Mouse (Mus musculus) cerebellum, adult 9-11 months (tissue): ENCODE results near the gene Cux1.

Experiments
- DNase-seq: peaks from one replicate; pipeline ENCODE4 v3.0.0; 2022

The Cux1 gene

GRCm38 (mm10) chr5:136567176-136568025, at the start of gene Cux1:
TSS of gene Cux1 (minus strand) at chr5:136567490.
- peak; percentile 87 for DNase-seq

DNA sequence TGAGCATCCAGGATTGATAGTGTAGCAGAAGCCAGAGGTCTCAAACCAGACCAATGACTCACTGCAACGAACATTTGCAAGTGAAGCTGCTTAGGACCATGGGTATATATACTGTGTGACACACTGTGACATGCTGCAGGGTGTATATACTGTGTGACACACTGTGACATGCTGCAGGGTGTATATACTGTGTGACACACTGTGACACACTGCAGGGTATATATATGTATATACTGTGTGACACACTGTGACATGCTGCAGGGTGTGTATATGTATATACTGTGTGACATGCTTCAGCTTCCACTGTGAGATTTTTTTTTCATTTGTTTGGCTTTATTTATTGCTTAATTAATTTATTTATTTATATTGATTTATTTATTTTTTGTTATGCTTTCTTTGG, 45.1 kb upstream of the Cux1 start:
- no peak for DNase-seq

GRCm38 (mm10) chr5:136608814-136609434, 41.6 kb upstream of the Cux1 start:
- no peak for DNase-seq

DNA sequence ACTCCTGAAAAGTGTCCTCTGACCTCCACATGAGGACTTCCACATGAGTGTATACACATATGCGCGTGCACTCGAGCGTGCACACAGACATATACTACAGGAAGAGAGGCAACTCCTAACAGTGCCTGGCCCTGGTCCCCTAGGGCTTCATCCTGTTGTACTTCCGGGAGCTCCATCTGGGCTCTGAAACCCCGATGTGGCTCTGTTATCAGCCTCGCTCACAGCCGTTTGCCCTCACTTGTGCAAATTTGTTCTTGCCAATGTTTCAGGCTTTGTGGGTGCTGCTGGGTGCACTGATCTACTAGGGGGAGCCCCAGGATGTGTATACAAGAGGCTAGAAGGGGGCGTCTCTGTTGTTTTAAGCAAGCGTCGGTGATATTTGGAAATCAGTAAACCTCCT, 37.9 kb upstream of the Cux1 start:
- DNase-seq: no peak

- no peak for DNase-seq
Observed at GRCm38 (mm10) chr5:136603176-136603964, 36.1 kb upstream of the Cux1 start.

- no peak for DNase-seq
Observed at GRCm38 (mm10) chr5:136600511-136600910, 33.2 kb upstream of the Cux1 start.

GRCm38 (mm10) chr5:136594896-136595540, 27.7 kb upstream of the Cux1 start:
- no peak for DNase-seq

- no peak for DNase-seq
Observed at GRCm38 (mm10) chr5:136591816-136592499, 24.7 kb upstream of the Cux1 start.

- no peak for DNase-seq
Observed at GRCm38 (mm10) chr5:136589002-136589401, 21.7 kb upstream of the Cux1 start.

DNA sequence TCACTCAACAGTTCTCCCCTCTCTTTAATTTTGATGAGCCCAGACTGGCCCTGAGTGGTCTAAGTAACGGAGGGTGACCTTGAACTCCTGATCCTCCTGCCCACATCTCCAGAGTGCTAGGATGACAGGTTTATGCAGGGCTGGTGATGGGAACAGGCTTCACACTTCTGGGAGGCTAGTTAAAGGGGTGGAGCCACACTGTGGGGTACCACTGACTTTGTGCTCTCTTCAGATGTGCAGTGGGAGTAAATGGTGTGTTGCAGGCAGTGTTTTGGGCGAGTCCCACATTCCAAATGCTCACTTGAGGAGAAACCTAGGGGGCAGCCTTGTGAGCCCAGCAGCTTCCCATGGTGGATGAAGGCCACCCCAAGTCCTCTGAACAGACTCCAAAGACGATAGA, 21.2 kb upstream of the Cux1 start:
- DNase-seq: no peak

- DNase-seq: no peak
Observed at GRCm38 (mm10) chr5:136584676-136585285, 17.5 kb upstream of the Cux1 start.

GRCm38 (mm10) chr5:136583666-136584464, 16.6 kb upstream of the Cux1 start:
- DNase-seq: no peak

DNA sequence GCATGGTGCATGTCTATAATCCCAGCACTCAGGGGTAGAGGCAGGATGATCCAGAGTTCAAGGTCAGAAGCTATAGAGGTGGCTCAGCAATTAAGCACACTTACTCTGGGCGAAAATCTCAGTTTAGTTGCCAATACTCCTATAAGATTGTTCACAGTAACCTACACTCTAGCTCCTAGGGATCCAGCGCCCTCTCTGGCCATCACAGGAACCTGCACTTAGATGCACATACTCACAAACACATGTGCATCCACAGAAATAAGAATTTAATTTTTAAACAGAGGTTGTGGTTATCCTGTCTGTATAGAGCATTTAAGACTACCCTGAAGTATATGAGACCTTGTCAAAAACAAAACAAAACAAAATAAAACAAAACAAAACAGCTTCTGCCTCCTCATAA, 16.0 kb upstream of the Cux1 start:
- DNase-seq: no peak

DNA sequence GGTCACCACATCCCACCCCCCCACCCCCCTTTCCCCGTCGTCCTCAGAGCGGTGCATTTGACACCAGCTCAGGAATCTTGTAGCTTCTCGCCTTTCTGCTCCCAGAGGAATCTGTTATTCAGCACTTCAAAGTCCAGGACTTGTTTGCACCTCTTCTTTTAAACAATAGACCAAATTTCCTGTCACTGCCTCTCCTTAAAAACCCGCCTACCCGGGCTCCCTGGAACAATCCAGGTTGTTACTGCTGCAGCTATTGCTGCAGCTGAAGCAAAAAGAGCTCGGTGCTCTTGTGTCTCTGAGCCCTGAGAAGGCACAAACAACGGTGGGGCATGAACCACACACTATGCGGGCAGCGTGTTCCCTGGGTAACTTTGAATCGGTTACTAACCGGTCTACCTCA, 14.9 kb upstream of the Cux1 start:
- DNase-seq: no peak

DNA sequence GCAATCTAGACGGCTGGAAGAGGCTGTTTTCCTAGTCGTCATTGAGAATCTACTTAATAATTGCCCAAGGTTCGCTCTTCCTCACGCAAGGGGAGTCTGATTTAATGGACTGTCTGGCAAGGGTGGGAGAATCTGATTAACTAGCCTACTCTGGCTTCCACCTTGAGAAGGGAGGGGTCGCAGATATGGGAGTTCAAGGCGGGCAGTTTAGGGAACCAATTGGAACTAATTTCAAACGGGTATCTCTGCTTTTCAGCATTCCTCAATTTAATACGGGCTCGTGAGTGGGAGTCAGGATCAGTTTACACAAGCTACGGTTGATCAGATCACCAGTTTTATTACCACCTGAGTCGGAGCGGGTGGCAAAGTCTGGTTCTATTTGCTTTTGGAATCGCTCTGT, 14.3 kb upstream of the Cux1 start:
- no peak for DNase-seq

DNA sequence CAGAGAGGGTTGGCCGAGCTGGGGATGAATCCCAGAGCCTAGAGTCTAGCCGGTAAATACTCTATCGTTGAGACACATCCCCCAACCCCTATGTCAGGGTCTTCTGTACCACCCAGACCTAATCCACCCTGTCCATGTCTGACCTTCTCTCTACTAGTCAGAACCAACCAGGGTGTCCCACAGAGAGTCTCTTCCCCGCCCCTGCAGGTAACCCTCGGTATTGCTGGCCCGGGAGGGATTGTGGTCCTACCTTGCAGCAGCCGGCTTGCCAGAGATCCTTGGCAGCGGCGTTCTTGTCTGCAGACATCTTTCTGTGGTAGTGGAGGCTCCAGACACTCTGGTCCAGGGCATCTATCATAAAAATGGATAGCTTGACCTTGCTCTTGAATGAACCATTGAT, 13.9 kb upstream of the Cux1 start:
- DNase-seq: no peak

- DNase-seq: no peak
Observed at GRCm38 (mm10) chr5:136578201-136578600, 10.9 kb upstream of the Cux1 start.

- DNase-seq: no peak
Observed at GRCm38 (mm10) chr5:136570171-136570570, 2.9 kb upstream of the Cux1 start.

GRCm38 (mm10) chr5:136568776-136569175, 1.5 kb upstream of the Cux1 start:
- peak; percentile 84 for DNase-seq

DNA sequence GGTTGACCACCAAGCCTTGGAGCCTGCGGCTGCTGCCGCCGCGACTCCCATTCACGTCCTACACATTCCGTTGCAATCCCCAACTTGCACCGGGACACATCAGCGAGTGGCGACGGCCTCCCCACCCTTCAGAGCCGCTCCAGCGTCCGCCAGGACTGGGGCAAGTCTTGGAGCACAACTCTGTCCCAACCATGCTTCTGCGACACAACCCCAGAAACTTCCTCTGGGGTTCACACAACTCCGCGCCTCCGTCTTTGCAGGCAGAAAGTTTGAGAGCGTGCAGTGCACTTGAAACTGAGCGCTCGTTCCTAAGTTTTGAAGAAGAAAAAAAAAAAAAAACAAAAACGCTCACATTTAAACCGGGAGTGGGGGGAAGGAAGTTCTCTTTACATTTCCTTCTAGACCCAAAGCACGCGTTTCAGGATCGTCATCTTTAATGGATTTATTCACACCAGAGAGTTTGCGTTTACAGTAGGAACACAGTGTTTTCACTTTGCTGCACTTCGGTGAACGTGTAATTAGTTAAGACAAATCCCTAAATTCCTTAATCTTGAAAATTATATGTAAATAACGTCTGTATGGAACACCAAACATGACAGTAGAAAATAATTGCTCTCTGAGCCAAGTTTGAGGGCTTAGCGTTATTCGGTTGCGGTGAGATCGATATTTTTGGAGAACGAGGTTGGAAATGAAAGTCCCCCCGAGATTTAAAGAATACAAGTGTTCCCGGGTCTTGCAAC, 906 bp upstream of the Cux1 start:
- peak; percentile 56 for DNase-seq

- DNase-seq: no peak
Observed at GRCm38 (mm10) chr5:136566812-136567175, 496 bp downstream of the Cux1 start.
